Mouse (Mus musculus) stomach, embryonic 15.5 days (tissue): ENCODE results near the gene Efemp2. TPM values are rescaled to one million over a fixed set of nuclear protein-coding genes. Genes with fewer than 3 reads are reported as not detected.

Experiments used
- ATAC-seq: fragments of 200-750 bp; cut with Nextera tagmentation; 2 replicates; pipeline ENCODE4 v1.8.0; 2017; ENCODE audit warnings: low read depth, moderate number of reproducible peaks, moderate TSS enrichment; ENCODE audit not compliant: insufficient read depth, low FRiP score
- H3K27ac ChIP-seq: fragments of 300-500 bp; sonication (generic); 2 replicates; pipeline ENCODE4 v1.5.1; 2015; ENCODE audit warnings: mild to moderate bottlenecking, inconsistent platforms
- H3K27me3 ChIP-seq: fragments of 300-500 bp; sonication (generic); replicated peaks from 2 replicates; pipeline ENCODE4 v1.6.1; 2015; ENCODE audit warnings: inconsistent platforms
- H3K36me3 ChIP-seq: fragments of 300-500 bp; sonication (generic); 2 replicates; pipeline ENCODE4 v1.6.1; 2015; ENCODE audit warnings: inconsistent platforms
- H3K4me1 ChIP-seq: fragments of 300-500 bp; sonication (generic); 2 replicates; pipeline ENCODE4 v1.6.1; 2015; ENCODE audit warnings: inconsistent platforms
- H3K4me2 ChIP-seq: fragments of 300-500 bp; sonication (generic); 2 replicates; pipeline ENCODE4 v1.6.1; 2015; ENCODE audit warnings: mild to moderate bottlenecking, inconsistent platforms
- H3K4me3 ChIP-seq: fragments of 300-500 bp; sonication (generic); replicated peaks from 2 replicates; pipeline ENCODE4 v1.5.1; 2015; ENCODE audit warnings: inconsistent platforms
- H3K9ac ChIP-seq: fragments of 300-500 bp; sonication (generic); 2 replicates; pipeline ENCODE4 v1.6.1; 2015; ENCODE audit warnings: inconsistent platforms
- H3K9me3 ChIP-seq: fragments of 300-500 bp; sonication (generic); 2 replicates; pipeline ENCODE4 v1.6.1; 2016; ENCODE audit warnings: inconsistent platforms
- WGBS: fragments of 180-500 bp; shearing (Covaris S2); methylation state at CpG from one replicate; pipeline ENCODE4 v1.1.7; 2015; 5-methylcytosine and 5-hydroxymethylcytosine counted together
- polyA plus RNA-seq: library from polyadenylated mRNA; unstranded; fragments of >200 nt; fragmentation: Nextera tagmentation; extraction: Ambion mirVana; gene quantifications from 2 replicates; pipeline ENCODE4 v1.2.1, GENCODE M21; 2015

Gene Efemp2
- polyA plus RNA-seq, 1 experiment from 2014 or later, result 145 TPM

DNA sequence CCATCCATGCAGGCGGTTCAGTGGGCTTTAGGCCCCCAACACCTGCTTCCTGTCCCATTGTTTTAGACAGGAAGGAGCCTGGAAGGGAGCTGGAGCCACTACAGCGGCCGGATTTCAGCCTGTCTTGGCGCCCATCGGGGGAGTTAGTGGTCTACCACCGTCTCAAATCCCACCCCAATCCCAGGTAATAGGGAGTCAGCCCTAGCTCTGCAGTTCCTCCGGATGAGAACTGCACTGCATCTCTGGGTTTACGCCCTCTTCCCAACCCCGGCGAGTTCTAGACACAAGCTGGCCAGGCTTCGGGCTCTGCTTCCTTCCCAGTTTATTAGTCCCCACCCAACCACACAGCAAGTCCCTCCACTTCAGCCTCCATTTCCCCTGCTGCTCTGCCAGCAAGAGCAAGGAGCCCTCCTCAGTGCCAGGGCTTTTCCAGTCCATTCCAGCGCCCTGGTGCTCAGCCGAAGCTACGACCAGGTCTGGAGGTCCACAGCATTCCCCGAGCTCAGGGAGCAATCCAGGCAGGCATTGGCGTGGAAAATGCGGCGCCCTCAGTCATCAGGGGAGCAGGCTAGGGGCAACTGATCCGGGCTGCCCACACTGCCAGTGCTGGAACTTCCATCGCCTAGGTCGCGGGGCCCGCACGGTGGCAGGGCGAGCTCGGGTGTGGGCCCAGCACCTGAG, 17.4 kb upstream of the Efemp2 start:
- Histone ChIP-seq H3K4me1 (peaks cover 29% of the 10 kb centered on the region), H3K9ac (peak overlapping the region; percentile 63), H3K9me3 (no peaks in the 10 kb centered on the region), H3K4me2 (peak overlapping the region; percentile 91), H3K27me3 (no peaks in the 10 kb centered on the region), H3K36me3 (no peaks in the 10 kb centered on the region), H3K27ac (peak overlapping the region; percentile 93), H3K4me3 (peak overlapping the region; percentile 75)
- ATAC-seq, result peak; percentile 11; the same call in 1 of the 2 replicates
- WGBS, result 3% methylated on average over 26 of the region's 26 CpGs

DNA sequence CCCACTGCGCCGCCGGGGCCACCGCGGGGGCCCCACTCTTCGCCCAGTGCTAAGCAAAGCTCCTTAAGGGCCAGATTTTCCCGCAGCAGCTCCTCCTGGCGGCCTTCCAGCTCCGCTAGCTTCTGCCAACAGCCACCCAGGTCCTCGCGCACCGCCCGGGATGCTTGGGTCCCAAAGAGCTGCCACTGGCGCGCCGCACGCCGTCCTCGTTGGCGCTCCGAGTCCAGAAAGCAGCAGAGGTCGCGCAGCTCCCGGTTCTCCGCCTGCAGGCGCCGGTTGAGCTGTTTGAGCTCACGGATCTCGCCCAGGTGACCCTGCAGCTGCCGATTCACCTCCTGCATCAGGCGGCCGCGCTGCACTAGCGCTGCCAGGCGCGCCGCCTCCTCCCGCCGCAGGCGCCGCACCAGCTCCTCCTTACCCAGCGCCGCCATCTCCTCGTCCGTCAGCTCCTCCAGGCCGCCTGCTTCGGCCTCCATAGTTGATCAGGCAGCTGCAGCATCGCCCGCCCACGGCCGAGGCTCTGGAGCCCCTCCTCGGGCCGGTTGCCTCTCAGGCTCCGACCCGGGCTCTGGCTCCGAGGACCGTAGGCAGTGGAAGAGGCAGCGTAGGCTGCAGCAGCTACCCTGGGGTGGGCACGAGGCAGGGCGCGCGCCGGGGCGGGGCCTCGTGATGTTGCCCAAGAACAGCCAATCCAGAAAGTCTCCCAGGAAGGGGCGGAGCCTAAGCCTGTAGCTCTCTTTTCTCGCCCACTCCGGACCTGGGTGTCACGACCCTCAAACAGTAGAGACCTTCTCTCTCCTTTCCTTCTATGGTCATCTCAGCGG, 16.6 kb upstream of the Efemp2 start:
- peak overlapping the region; percentile 63 for H3K9ac ChIP-seq
- WGBS, result under 1% methylated on average over 70 of the region's 70 CpGs
- peak overlapping the region; percentile 93 for H3K27ac ChIP-seq
- H3K4me3 ChIP-seq, result peak overlapping the region; percentile 75
- H3K9me3 ChIP-seq, result no peaks in the 10 kb centered on the region
- H3K4me1 ChIP-seq, result peaks cover 34% of the 10 kb centered on the region
- peak; percentile 88 for ATAC-seq
- no peaks in the 10 kb centered on the region for H3K36me3 ChIP-seq
- no peaks in the 10 kb centered on the region for H3K27me3 ChIP-seq
- peak overlapping the region; percentile 91 for H3K4me2 ChIP-seq

GRCm38 (mm10) chr19:5457746-5458442, 15.9 kb upstream of the Efemp2 start, which contains the start of gene Ccdc85b:
Ccdc85b (minus strand) TSS chr19:5457894.
- WGBS, result 9% methylated on average over 14 of the region's 14 CpGs
- no peaks in the 10 kb centered on the region for H3K9me3 ChIP-seq

GRCm38 (mm10) chr19:5459019-5459418, 14.7 kb upstream of the Efemp2 start:
- Histone ChIP-seq H3K27ac (no peak overlapping the region), H3K9me3 (no peaks in the 10 kb centered on the region), H3K4me2 (no peak overlapping the region), H3K9ac (no peak overlapping the region), H3K27me3 (no peaks in the 10 kb centered on the region), H3K4me1 (peaks cover 34% of the 10 kb centered on the region), H3K36me3 (peaks cover 10% of the 10 kb centered on the region; the same call in 1 of the 2 replicates), H3K4me3 (no peak overlapping the region)
- ATAC-seq, result no peak
- 74% methylated on average over 7 of the region's 7 CpGs for WGBS

More at GRCm38 (mm10) chr19:5457746-5458442, 15.9 kb upstream of the Efemp2 start, which contains the start of gene Ccdc85b:
- peak within 1 kb of the TSS; percentile 75 for H3K4me3 ChIP-seq
- H3K27ac ChIP-seq, result peak within 1 kb of the TSS; percentile 93
- H3K4me1 ChIP-seq, result peaks cover 34% of the 10 kb centered on the region
- peak within 1 kb of the TSS; percentile 91 for H3K4me2 ChIP-seq
- H3K27me3 ChIP-seq, result no peaks in the 10 kb centered on the region
- peaks cover 7% of the 10 kb centered on the region; the same call in 1 of the 2 replicates for H3K36me3 ChIP-seq
- H3K9ac ChIP-seq, result peak within 1 kb of the TSS; percentile 63
- ATAC-seq, result no peak; the same call in 1 of the 2 replicates

DNA sequence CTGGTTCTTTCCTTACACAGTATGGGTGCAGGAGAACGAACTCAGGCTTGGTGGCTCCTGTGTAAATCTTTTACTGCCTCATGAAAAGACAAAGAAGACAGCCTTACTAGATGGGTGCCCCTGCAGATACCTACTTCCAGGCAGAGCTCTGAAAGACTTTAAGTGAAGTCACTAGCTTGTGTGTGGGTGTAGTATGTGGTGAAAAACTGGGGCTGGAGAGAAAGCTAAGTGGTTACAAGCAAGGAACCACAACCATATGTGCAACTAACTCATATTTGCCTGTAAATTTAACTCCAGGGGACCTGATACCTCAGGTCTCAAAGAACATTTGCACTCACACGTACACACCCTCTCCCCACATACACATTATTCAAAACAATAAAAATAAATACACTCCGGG, 13.9 kb upstream of the Efemp2 start:
- Histone ChIP-seq H3K9me3 (no peaks in the 10 kb centered on the region), H3K4me2 (peak overlapping the region; percentile 90), H3K4me3 (peak overlapping the region; percentile 85), H3K4me1 (peaks cover 33% of the 10 kb centered on the region), H3K9ac (peak overlapping the region; percentile 80; the same call in 1 of the 2 replicates), H3K36me3 (peaks cover 11% of the 10 kb centered on the region; the same call in 1 of the 2 replicates), H3K27ac (0 out of 2 replicates have a peak overlapping the region, but pooled peaks have one; percentile 78), H3K27me3 (no peaks in the 10 kb centered on the region)
- 34% methylated on average over 3 of the region's 3 CpGs for WGBS
- ATAC-seq, result no peak

- WGBS, result under 1% methylated on average over 32 of the region's 32 CpGs
- Histone ChIP-seq H3K27me3 (no peaks in the 10 kb centered on the region), H3K4me1 (peaks cover 28% of the 10 kb centered on the region), H3K9me3 (no peaks in the 10 kb centered on the region), H3K4me3 (peak within 1 kb of the TSS; percentile 85), H3K27ac (peak within 1 kb of the TSS; percentile 78), H3K4me2 (peak within 1 kb of the TSS; percentile 90), H3K9ac (peak within 1 kb of the TSS; percentile 80), H3K36me3 (peaks cover 17% of the 10 kb centered on the region)
- ATAC-seq, result peak; percentile 57
These were observed 13.3 kb upstream of the Efemp2 start, which contains the start of gene Fibp for GRCm38 (mm10) chr19:5460465-5460911. Fibp (plus strand) TSS chr19:5460615.

- Histone ChIP-seq H3K9me3 (no peaks in the 10 kb centered on the region), H3K4me1 (peaks cover 19% of the 10 kb centered on the region), H3K9ac (peak overlapping the region; percentile 80; the same call in 1 of the 2 replicates), H3K27ac (no peak overlapping the region), H3K27me3 (no peaks in the 10 kb centered on the region), H3K4me3 (peak overlapping the region; percentile 85), H3K4me2 (peak overlapping the region; percentile 90), H3K36me3 (peaks cover 26% of the 10 kb centered on the region)
- no peak for ATAC-seq
- 86% methylated on average over 6 of the region's 6 CpGs for WGBS
These were observed 12.3 kb upstream of the Efemp2 start for GRCm38 (mm10) chr19:5461411-5461810.

GRCm38 (mm10) chr19:5463212-5463611, 10.5 kb upstream of the Efemp2 start:
- ATAC-seq, result no peak
- Histone ChIP-seq H3K27me3 (no peaks in the 10 kb centered on the region), H3K4me1 (peaks cover 14% of the 10 kb centered on the region), H3K9ac (no peak overlapping the region), H3K4me3 (no peak overlapping the region), H3K9me3 (no peaks in the 10 kb centered on the region), H3K4me2 (no peak overlapping the region), H3K36me3 (peaks cover 34% of the 10 kb centered on the region), H3K27ac (no peak overlapping the region)
- 88% methylated on average over 9 of the region's 9 CpGs for WGBS

DNA sequence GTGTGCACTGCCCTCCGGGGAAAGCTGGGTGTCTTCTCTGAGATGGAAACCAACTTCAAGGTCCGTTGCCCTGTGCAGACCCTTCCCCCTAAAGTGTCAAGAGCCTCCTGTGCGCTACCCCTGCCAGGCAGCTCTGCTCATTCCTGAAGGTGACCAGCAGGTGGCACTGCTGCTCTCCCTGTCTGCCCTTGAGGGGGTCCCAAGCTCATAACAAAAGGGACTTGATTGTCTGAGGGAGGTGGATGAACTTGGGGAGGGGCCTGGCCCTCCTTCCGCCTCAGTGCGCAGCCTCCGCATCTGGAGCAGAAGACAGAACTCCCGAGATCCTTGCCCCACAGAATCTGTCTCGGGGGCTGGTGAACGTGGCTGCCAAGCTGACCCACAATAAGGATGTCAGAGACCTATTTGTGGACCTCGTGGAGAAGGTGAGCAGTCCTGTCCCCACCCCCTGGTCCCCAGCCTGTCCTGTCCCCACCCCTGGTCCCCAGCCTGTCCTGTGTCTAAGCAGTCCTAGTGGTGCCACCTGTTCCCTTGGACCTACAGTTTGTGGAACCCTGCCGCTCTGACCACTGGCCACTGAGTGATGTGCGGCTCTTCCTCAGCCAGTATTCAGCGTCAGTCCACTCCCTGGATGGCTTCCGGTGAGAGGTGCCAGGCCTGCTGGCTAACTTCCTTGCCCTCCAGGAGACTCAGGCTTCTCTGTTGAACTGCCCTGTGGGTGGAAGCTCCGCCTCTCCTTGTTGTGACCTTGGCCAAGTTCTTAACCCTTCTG, 9.8 kb upstream of the Efemp2 start:
- H3K27ac ChIP-seq, result peak overlapping the region; percentile 28; the same call in 1 of the 2 replicates
- H3K4me2 ChIP-seq, result peak overlapping the region; percentile 35
- ATAC-seq, result peak; percentile 16; the same call in 1 of the 2 replicates
- peak overlapping the region; percentile 12; the same call in 1 of the 2 replicates for H3K4me3 ChIP-seq
- H3K36me3 ChIP-seq, result peaks cover 34% of the 10 kb centered on the region
- no peaks in the 10 kb centered on the region for H3K27me3 ChIP-seq
- H3K9me3 ChIP-seq, result no peaks in the 10 kb centered on the region
- H3K9ac ChIP-seq, result 0 out of 2 replicates have a peak overlapping the region, but pooled peaks have one; percentile 2
- 38% methylated on average over 15 of the region's 15 CpGs for WGBS
- H3K4me1 ChIP-seq, result peaks cover 11% of the 10 kb centered on the region

DNA sequence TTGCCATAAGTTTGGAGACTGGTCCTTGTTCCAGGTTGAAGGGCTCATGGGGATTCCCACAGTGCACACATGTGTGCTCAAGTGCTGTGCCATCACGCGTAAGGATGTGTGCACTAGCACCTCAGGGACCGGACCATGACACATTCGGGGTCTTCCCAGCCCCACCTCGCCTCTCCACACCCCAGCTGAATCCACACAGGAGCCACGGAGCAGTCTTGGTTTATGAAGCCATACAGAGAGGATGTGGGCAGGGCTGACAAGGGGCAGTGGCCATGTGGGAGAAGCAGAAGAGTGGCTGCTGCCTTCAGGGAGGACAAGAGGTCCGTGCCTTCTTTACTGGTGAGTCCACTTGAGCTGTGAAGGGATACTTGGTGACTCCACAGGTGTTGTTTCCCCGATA, 8.7 kb upstream of the Efemp2 start:
- Histone ChIP-seq H3K4me1 (peaks cover 11% of the 10 kb centered on the region), H3K27ac (no peak overlapping the region), H3K9me3 (no peaks in the 10 kb centered on the region), H3K4me2 (no peak overlapping the region), H3K9ac (no peak overlapping the region), H3K27me3 (no peaks in the 10 kb centered on the region), H3K4me3 (no peak overlapping the region), H3K36me3 (peaks cover 34% of the 10 kb centered on the region)
- no peak for ATAC-seq
- 94% methylated on average over 8 of the region's 8 CpGs for WGBS
